Mouse (Mus musculus) right cerebral cortex, postnatal 14 days (tissue): Measurements from ENCODE around the gene Efemp2.
"Not testable (repeated sequence)": the region's sequence is repeated elsewhere in the genome, so short reads cannot be mapped to it uniquely, and the experiment has no call there.

Experiments used
- DNase-seq: peaks from one replicate; pipeline ENCODE4 v3.0.0; 2022

The Efemp2 gene

GRCm38 (mm10) chr19:5480016-5480415 lies 6.3 kb downstream of the Efemp2 start:
- no peak for DNase-seq

GRCm38 (mm10) chr19:5481398-5481797 lies 7.6 kb downstream of the Efemp2 start:
- DNase-seq = no peak

- DNase-seq = peak; percentile 22
These were observed 9.9 kb downstream of the Efemp2 start for GRCm38 (mm10) chr19:5483386-5484359.

- no peak for DNase-seq
These were observed 10.7 kb downstream of the Efemp2 start for GRCm38 (mm10) chr19:5484496-5484895.

GRCm38 (mm10) chr19:5485371-5485770 lies 11.6 kb downstream of the Efemp2 start:
- no peak for DNase-seq

DNA sequence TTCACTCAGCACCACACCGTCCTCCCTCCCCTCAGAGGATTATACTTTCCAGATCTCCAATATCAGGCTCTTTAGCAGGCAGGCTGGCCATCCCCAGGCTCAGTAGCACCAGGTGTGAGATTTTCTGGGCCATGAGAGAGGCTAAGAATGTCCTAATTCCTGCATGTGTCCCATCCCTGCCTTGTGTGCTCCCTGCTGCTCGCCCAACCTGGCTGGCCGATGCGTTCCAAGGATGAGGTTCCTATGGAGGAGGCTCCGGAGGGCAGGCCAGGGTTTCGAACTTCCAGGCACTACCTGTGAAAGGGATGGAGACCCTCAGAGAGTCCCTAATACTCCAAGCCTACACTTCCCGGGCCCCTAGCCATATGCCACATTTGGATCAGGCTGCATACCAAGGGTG lies 12.1 kb downstream of the Efemp2 start:
- DNase-seq = no peak

GRCm38 (mm10) chr19:5486286-5486685 lies 12.5 kb downstream of the Efemp2 start:
- DNase-seq = no peak

- peak; percentile 3 for DNase-seq
These were observed 13.0 kb downstream of the Efemp2 start for GRCm38 (mm10) chr19:5486771-5487170.

DNA sequence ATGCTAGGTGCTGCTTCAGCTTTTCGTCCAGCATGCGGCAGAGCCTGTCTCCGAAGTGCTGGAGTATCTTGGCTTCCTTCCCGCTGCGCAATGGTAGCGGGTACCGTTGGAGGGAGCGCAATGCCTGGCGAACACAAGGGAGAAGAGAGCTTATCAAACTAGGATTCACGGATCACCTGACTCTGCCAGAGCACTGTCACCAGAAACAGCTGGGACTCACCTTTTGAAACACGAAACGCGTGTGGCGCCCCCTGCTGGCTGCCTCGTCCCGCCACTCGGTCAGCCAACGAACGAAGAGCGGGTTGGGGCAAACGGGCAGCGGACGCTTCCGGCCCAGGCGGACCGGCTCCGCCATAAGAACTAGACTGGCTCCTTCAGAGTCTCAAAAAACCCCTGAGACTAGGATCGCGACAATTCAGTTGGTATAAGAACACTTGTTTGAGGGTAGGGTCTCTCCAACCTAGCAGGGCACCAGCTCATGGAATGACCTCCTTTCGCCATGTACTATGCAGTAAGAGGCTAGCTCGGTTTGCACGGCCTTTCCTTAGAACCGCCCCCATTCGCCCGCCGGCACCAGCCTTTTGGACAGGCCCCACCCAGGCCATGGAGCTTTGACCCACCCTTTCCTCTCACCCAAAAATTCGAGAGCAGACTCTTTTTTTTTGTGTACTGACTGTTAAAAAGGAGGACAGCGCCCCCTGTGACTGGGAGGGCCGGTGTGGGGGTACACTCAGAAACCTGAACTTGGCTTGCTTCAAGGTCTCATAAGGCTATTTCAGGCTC lies 14.2 kb downstream of the Efemp2 start, which contains the start of gene Mus81:
Gene Mus81, minus strand, starts transcription at position 635 of the 783 bp plus-strand sequence.
- DNase-seq = peak; percentile 97

- DNase-seq = peak; percentile 98
These were observed 15.3 kb downstream of the Efemp2 start for GRCm38 (mm10) chr19:5488878-5489571.

GRCm38 (mm10) chr19:5489721-5490120 lies 16.0 kb downstream of the Efemp2 start:
- peak; percentile 2 for DNase-seq

DNA sequence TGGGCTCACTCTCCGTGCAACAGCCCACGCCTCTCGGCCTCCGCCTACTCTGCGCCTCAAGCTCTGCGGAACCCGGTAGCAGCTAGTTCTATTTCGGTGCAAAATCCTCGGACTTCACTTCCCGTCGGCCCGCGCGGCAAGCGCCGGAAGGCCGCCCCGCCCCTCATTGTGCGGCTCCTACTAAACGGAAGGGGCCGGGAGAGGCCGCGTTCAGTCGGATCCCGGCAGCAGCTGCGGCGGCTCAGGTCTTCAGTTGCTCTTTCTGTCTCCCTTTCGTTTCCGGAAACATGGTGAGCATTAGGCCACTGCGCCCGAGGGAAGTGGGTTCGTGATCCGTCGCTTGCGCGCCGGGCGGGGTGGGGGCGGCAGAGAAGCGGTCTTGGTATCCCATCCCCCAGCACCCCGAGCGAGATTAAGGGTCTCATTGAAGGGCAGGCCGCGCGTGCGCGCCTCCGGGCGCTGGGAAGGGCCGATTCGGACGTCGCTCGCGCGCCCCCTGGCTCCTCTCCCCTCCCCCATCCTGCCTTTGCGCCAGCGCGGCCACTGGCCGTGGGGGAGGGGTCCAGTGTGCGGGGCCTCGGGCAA lies 16.7 kb downstream of the Efemp2 start, which contains the start of gene Cfl1:
Gene Cfl1, plus strand, starts transcription at position 143 of the 585 bp plus-strand sequence.
- DNase-seq = peak; percentile 93

- peak; percentile 68 for DNase-seq
These were observed 17.3 kb downstream of the Efemp2 start for GRCm38 (mm10) chr19:5490898-5491708.

- no peak for DNase-seq
These were observed 18.9 kb downstream of the Efemp2 start for GRCm38 (mm10) chr19:5492641-5493040.

GRCm38 (mm10) chr19:5493301-5493721 lies 19.6 kb downstream of the Efemp2 start:
- not testable (repeated sequence) for DNase-seq

DNA sequence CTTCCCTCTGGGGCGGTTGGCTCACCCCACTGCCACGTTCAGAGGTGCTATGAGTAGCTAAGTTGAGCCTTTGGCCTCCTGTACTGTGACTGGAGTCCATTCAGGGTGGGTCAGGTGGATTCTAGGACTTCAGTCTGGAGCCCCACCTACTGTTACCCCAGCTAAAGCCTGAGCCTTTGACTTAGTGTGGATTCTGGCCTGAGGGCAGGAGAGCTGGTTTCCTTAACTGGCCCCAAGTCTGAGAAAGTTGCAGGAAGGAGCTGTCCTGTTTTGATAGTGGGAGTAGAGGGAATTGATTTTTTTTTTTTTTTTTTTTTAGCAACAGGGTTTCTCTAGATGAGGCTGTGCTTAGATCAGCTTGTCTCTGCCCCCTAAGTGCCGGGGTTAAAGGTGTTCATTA lies 20.6 kb downstream of the Efemp2 start:
- DNase-seq = no peak

DNA sequence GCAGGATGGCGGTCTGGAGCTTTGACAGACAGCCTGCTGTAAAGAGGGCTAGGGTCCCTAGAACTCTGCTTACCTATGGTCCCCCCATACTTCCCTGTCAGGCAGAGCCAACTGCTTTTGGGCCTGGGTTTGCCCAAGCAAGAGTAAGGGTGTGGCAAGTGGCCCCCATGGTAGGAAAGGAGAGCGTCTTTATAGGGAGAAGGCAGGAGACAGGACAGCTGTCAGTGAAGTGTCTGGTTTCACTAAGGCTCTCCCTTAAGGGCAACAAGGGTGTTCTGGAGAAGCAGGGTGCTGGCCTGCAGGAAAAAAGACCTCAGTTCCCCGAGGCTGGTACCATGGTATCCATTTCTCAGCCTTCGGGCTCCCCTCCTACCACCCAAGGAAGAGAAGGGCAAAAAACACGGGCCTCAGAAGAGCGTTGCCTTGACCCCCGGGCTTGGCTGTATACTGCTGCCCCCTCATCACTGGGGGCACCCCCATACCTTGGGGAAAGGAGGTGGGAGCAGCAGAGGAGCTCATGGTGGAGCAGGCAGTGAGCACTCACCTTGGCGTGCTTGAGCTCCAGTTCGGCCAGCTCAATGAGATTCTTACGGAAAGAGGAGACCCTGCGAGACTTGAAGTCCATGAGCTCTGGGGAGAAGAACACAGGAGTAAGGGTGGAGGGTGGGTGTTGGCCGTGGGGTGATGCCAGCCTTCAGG lies 21.7 kb downstream of the Efemp2 start:
- DNase-seq = no peak

DNA sequence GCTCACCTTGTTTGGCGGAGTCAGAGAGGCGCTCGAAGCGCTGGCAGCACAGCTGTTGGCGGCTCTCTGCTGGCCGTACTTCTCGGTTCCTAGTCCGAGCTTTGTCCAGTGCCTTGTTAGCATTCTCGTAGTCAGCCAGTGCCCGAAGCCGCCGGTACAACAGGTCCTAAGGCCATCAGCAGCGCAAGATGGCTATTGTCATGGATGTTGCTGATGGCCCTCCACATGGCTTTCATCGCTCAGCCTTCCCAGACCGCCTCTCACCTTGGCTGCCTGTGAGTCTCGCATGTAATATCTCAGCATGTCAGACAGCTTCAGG lies 22.3 kb downstream of the Efemp2 start:
- DNase-seq = no peak

- DNase-seq = no peak
These were observed 26.6 kb downstream of the Efemp2 start for GRCm38 (mm10) chr19:5500330-5500875.

GRCm38 (mm10) chr19:5503687-5504086 lies 29.9 kb downstream of the Efemp2 start, which contains the start of gene 1700020D05Rik:
1700020D05Rik (minus strand) TSS chr19:5503787.
- DNase-seq = no peak
